Mouse (Mus musculus): ENCODE data around the gene Pde11a. TPM values are rescaled to one million over a fixed set of nuclear protein-coding genes. Genes with fewer than 3 reads are reported as not detected.

The Pde11a gene
- polyA plus RNA-seq, 1 experiment from 2014 or later = 0.13 TPM

DNA sequence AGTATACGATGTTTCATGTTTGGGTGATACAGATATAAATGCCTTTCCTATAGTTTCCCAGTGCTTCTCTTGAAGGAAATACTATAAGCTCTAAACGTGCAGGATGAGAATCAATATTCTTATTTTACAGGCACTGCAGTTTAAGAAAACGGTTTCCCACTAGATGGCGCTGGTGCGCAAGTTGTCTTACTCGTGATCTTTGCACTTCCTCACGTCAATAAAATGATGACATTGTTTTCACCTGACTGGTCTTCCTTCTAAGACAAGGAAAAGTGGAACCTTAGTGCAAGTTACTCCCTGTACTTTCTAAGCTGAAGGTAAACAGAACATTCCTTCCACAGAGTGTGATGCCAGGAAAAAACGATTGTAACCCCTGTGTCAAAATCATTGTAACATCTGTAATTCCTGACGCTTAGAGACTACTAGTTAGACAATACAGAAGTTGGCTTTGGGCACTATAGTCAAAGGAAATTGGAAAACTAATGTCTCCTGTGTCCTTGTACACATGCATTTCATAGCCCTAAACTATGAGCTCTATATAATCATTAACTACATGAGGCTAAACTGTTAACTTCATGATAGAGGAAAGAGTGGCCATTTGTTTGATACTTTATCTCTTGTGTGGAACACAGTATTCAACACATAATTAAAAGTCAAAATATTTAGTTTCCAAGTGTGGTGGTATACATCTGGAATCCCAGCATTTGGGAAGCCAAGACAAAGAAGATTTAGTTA, 28.8 kb upstream of the Pde11a start:
- no peak overlapping the region for H3K9ac ChIP-seq (ENCODE audit: low read length)
- H3K27me3 ChIP-seq (ENCODE audit: control insufficient read depth, insufficient read depth, low read depth, low read length) = no peaks in the 10 kb centered on the region
- H3K27ac ChIP-seq (ENCODE audit: low read length) = no peak overlapping the region
- H3K4me1 ChIP-seq (replicated peaks; ENCODE audit: control insufficient read depth, insufficient read depth, low read length) = peaks cover 3% of the 10 kb centered on the region
- ATAC-seq (ENCODE audit: low read depth) = no peak
- no peaks in the 10 kb centered on the region for H3K36me3 ChIP-seq (ENCODE audit: control insufficient read depth, insufficient read depth, low read length)
- H3K4me2 ChIP-seq (ENCODE audit: low read depth, low read length) = no peak overlapping the region
- WGBS = 14% methylated on average over 9 of the region's 9 CpGs
- H3K4me3 ChIP-seq (ENCODE audit: low read length) = no peak overlapping the region
- no peaks in the 10 kb centered on the region for H3K9me3 ChIP-seq (ENCODE audit: control insufficient read depth, low read length)

DNA sequence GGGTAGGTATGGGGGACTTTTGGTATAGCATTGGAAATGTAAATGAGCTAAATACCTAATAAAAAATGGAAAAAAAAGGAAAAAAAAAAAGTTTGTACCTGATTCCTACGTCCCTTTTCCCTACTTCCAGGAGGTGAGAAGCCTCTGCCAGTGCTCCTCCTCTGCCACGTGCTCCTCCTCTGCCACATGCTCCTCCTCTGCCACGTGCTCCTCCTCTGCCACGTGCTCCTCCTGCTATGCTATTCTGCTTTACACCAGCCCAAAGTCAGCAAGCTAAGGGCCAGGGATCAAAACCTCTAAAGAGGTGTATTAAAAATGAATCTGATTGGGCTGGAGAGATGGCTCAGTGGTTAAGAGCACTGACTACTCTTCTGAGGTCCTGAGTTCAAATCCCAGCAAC, 27.2 kb upstream of the Pde11a start:
- 67% methylated on average over 4 of the region's 4 CpGs for WGBS
- ATAC-seq (ENCODE audit: low read depth) = no peak
- no peak overlapping the region for H3K9ac ChIP-seq (ENCODE audit: low read length)
- H3K27ac ChIP-seq (ENCODE audit: low read length) = no peak overlapping the region
- peaks cover under 1% of the 10 kb centered on the region for H3K4me1 ChIP-seq (replicated peaks; ENCODE audit: control insufficient read depth, insufficient read depth, low read length)
- H3K4me3 ChIP-seq (ENCODE audit: low read length) = no peak overlapping the region
- no peaks in the 10 kb centered on the region for H3K27me3 ChIP-seq (ENCODE audit: control insufficient read depth, insufficient read depth, low read depth, low read length)
- no peaks in the 10 kb centered on the region for H3K36me3 ChIP-seq (ENCODE audit: control insufficient read depth, insufficient read depth, low read length)
- no peak overlapping the region for H3K4me2 ChIP-seq (ENCODE audit: low read depth, low read length)
- H3K9me3 ChIP-seq (ENCODE audit: control insufficient read depth, low read length) = no peaks in the 10 kb centered on the region

GRCm38 (mm10) chr2:76362111-76362510, 23.5 kb upstream of the Pde11a start:
- 43% methylated on average over 2 of the region's 2 CpGs for WGBS
- no peaks in the 10 kb centered on the region for H3K9me3 ChIP-seq (ENCODE audit: control insufficient read depth, low read length)
- no peak for ATAC-seq (ENCODE audit: low read depth)

GRCm38 (mm10) chr2:76360226-76360625, 21.7 kb upstream of the Pde11a start, which contains the start of gene Cyct:
TSS of gene Cyct (minus strand) at chr2:76360450.
- no peaks in the 10 kb centered on the region for H3K27me3 ChIP-seq (ENCODE audit: control insufficient read depth, insufficient read depth, low read depth, low read length)
- ATAC-seq (ENCODE audit: low read depth) = no peak
- H3K4me2 ChIP-seq (ENCODE audit: low read depth, low read length) = no peak within 1 kb of the TSS
- H3K4me3 ChIP-seq (ENCODE audit: low read length) = no peak within 1 kb of the TSS
- no peak within 1 kb of the TSS for H3K9ac ChIP-seq (ENCODE audit: low read length)
- H3K9me3 ChIP-seq (ENCODE audit: control insufficient read depth, low read length) = no peaks in the 10 kb centered on the region
- H3K4me1 ChIP-seq (replicated peaks; ENCODE audit: control insufficient read depth, insufficient read depth, low read length) = no peaks in the 10 kb centered on the region
- no peak within 1 kb of the TSS for H3K27ac ChIP-seq (ENCODE audit: low read length)
- no peaks in the 10 kb centered on the region for H3K36me3 ChIP-seq (ENCODE audit: control insufficient read depth, insufficient read depth, low read length)
- WGBS = 85% methylated on average over 11 of the region's 11 CpGs

More at GRCm38 (mm10) chr2:76362111-76362510, 23.5 kb upstream of the Pde11a start:
- H3K4me1 ChIP-seq (replicated peaks; ENCODE audit: control insufficient read depth, insufficient read depth, low read length) = no peaks in the 10 kb centered on the region
- no peaks in the 10 kb centered on the region for H3K27me3 ChIP-seq (ENCODE audit: control insufficient read depth, insufficient read depth, low read depth, low read length)
- no peak overlapping the region for H3K4me3 ChIP-seq (ENCODE audit: low read length)
- no peak overlapping the region for H3K9ac ChIP-seq (ENCODE audit: low read length)
- H3K27ac ChIP-seq (ENCODE audit: low read length) = no peak overlapping the region
- no peak overlapping the region for H3K4me2 ChIP-seq (ENCODE audit: low read depth, low read length)
- no peaks in the 10 kb centered on the region for H3K36me3 ChIP-seq (ENCODE audit: control insufficient read depth, insufficient read depth, low read length)

DNA sequence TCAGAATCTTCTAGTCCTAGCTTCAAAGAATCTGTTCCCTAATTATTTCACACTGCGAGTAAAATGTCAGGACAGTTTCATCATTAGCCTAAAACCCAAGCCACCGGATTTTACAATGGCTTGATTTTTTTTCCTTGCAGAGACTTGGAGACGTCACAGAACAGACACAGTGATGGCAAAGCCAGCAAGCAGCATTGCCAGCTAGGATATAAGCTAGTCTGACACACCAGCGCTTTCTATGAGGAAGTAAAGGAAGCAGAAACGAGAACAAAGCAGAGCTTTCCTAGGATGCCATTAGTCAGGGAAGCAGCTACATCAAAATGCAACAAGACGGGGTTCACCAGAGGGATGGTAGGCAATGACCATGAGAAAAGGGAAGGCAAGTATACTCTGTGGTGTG, 9.3 kb upstream of the Pde11a start:
- H3K36me3 ChIP-seq (ENCODE audit: control insufficient read depth, insufficient read depth, low read length) = no peaks in the 10 kb centered on the region
- no peak overlapping the region for H3K4me3 ChIP-seq (ENCODE audit: low read length)
- H3K9ac ChIP-seq (ENCODE audit: low read length) = no peak overlapping the region
- H3K27me3 ChIP-seq (ENCODE audit: control insufficient read depth, insufficient read depth, low read depth, low read length) = no peaks in the 10 kb centered on the region
- H3K4me1 ChIP-seq (replicated peaks; ENCODE audit: control insufficient read depth, insufficient read depth, low read length) = no peaks in the 10 kb centered on the region
- H3K27ac ChIP-seq (ENCODE audit: low read length) = no peak overlapping the region
- no peaks in the 10 kb centered on the region for H3K9me3 ChIP-seq (ENCODE audit: control insufficient read depth, low read length)
- WGBS = 75% methylated on average over 6 of the region's 6 CpGs
- H3K4me2 ChIP-seq (ENCODE audit: low read depth, low read length) = no peak overlapping the region
- ATAC-seq (ENCODE audit: low read depth) = no peak

- no peak for ATAC-seq (ENCODE audit: low read depth)
Measured at GRCm38 (mm10) chr2:76342146-76342545, 3.6 kb upstream of the Pde11a start.

DNA sequence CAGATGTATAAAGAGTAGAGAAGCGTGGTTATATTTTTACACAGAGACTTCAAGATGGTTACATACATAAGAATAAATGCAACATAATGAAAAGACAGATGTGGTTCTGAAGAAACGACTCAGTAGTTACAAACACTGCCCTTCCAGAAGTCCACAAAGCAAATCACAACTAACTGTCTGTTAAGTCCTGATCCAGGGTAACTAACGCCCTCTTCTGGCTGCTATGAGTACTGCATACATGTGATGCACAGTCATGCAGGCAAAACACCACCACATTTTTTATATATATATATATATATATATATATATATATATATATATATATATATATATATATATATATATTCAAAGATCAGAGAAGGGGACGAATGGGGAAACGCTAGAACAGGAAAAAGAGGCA, 4.0 kb downstream of the Pde11a start:
- H3K27me3 ChIP-seq (ENCODE audit: control insufficient read depth, insufficient read depth, low read depth, low read length) = peaks cover 5% of the 10 kb centered on the region; the same call in 1 of the 2 replicates
- H3K9me3 ChIP-seq (ENCODE audit: control insufficient read depth, low read length) = no peaks in the 10 kb centered on the region
- no peaks in the 10 kb centered on the region for H3K36me3 ChIP-seq (ENCODE audit: control insufficient read depth, insufficient read depth, low read length)
- H3K27ac ChIP-seq (ENCODE audit: low read length) = no peak overlapping the region
- WGBS = 66% methylated on average over 5 of the region's 5 CpGs
- H3K4me1 ChIP-seq (replicated peaks; ENCODE audit: control insufficient read depth, insufficient read depth, low read length) = no peaks in the 10 kb centered on the region
- no peak overlapping the region for H3K9ac ChIP-seq (ENCODE audit: low read length)
- no peak overlapping the region for H3K4me2 ChIP-seq (ENCODE audit: low read depth, low read length)
- ATAC-seq (ENCODE audit: low read depth) = no peak
- H3K4me3 ChIP-seq (ENCODE audit: low read length) = no peak overlapping the region

More at GRCm38 (mm10) chr2:76342146-76342545, 3.6 kb upstream of the Pde11a start:
- no peak overlapping the region for H3K9ac ChIP-seq (ENCODE audit: low read length)
- no peaks in the 10 kb centered on the region for H3K9me3 ChIP-seq (ENCODE audit: control insufficient read depth, low read length)
- H3K36me3 ChIP-seq (ENCODE audit: control insufficient read depth, insufficient read depth, low read length) = no peaks in the 10 kb centered on the region
- H3K4me3 ChIP-seq (ENCODE audit: low read length) = no peak overlapping the region
- H3K27me3 ChIP-seq (ENCODE audit: control insufficient read depth, insufficient read depth, low read depth, low read length) = peaks cover 5% of the 10 kb centered on the region; the same call in 1 of the 2 replicates
- H3K27ac ChIP-seq (ENCODE audit: low read length) = no peak overlapping the region
- H3K4me2 ChIP-seq (ENCODE audit: low read depth, low read length) = no peak overlapping the region
- 82% methylated on average over 9 of the region's 9 CpGs for WGBS
- no peaks in the 10 kb centered on the region for H3K4me1 ChIP-seq (replicated peaks; ENCODE audit: control insufficient read depth, insufficient read depth, low read length)

GRCm38 (mm10) chr2:76332161-76332805, 6.3 kb downstream of the Pde11a start:
- no peak overlapping the region for H3K4me3 ChIP-seq (ENCODE audit: low read length)
- H3K4me1 ChIP-seq (replicated peaks; ENCODE audit: control insufficient read depth, insufficient read depth, low read length) = no peaks in the 10 kb centered on the region
- no peaks in the 10 kb centered on the region for H3K9me3 ChIP-seq (ENCODE audit: control insufficient read depth, low read length)
- ATAC-seq (ENCODE audit: low read depth) = no peak
- no peak overlapping the region for H3K4me2 ChIP-seq (ENCODE audit: low read depth, low read length)
- no peaks in the 10 kb centered on the region for H3K27me3 ChIP-seq (ENCODE audit: control insufficient read depth, insufficient read depth, low read depth, low read length)
- no peaks in the 10 kb centered on the region for H3K36me3 ChIP-seq (ENCODE audit: control insufficient read depth, insufficient read depth, low read length)
- H3K9ac ChIP-seq (ENCODE audit: low read length) = no peak overlapping the region
- H3K27ac ChIP-seq (ENCODE audit: low read length) = no peak overlapping the region
- WGBS = 51% methylated on average over 11 of the region's 11 CpGs

DNA sequence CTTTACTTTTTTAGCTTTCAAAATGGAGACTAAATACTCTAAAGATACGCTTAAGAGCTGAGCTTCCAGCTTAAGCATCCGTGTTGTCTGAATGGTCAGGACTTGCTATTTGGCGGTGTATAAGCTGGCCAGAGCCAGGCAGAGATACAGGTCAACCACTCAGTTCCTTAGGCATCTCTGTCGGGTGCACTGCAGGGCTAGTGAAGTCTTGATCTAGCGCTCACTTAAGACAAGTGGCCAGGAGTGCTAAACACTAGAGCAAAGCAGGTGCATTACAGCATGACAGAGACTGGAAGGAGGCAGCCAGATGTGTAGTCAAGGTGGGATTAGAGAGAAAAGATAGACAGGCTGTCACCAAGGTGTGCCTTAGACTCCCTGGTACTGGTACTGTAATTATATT, 8.5 kb downstream of the Pde11a start:
- no peaks in the 10 kb centered on the region for H3K9me3 ChIP-seq (ENCODE audit: control insufficient read depth, low read length)
- H3K36me3 ChIP-seq (ENCODE audit: control insufficient read depth, insufficient read depth, low read length) = no peaks in the 10 kb centered on the region
- no peak overlapping the region for H3K27ac ChIP-seq (ENCODE audit: low read length)
- H3K27me3 ChIP-seq (ENCODE audit: control insufficient read depth, insufficient read depth, low read depth, low read length) = no peaks in the 10 kb centered on the region
- H3K9ac ChIP-seq (ENCODE audit: low read length) = no peak overlapping the region
- ATAC-seq (ENCODE audit: low read depth) = no peak
- 79% methylated on average over 5 of the region's 5 CpGs for WGBS
- no peak overlapping the region for H3K4me3 ChIP-seq (ENCODE audit: low read length)
- H3K4me2 ChIP-seq (ENCODE audit: low read depth, low read length) = no peak overlapping the region
- no peaks in the 10 kb centered on the region for H3K4me1 ChIP-seq (replicated peaks; ENCODE audit: control insufficient read depth, insufficient read depth, low read length)

All from lung, embryonic 16.5 days (tissue).